Mouse (Mus musculus): Measurements from ENCODE around the gene Mybphl. TPM values are rescaled to one million over a fixed set of nuclear protein-coding genes. Genes with fewer than 3 reads are reported as not detected.

The Mybphl gene
- polyA plus RNA-seq, 1 experiment: not detected

DNA sequence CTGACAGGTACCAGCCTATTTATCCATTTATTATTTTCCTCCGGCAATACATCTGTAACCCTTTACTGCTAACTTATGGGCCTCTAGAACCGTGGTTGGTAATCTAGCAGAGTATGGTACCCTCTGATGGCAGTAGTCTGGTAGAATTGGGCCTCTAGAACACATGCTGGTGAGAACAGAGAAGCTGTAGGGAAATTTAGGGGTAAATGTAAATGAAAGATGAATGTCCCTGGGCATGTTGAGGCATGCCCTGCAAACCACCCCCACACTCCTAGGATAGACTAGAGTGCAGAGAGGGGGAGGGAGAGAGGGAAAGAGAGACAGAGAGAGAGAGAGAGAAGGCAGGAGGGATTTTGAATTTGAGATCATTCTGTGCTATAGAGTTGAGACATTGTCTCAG, 19.7 kb downstream of the Mybphl start:
- H3K4me3 ChIP-seq (ENCODE audit: insufficient read depth, low read depth, low read length): no peak overlapping the region
- no peak overlapping the region for H3K27ac ChIP-seq (replicated peaks; ENCODE audit: low read depth, low read length)
- H3K4me1 ChIP-seq (ENCODE audit: control insufficient read depth, insufficient read depth, insufficient read length, low read length): 0 out of 2 replicates have a peak, but pooled peaks cover 2% of the 10 kb centered on the region

DNA sequence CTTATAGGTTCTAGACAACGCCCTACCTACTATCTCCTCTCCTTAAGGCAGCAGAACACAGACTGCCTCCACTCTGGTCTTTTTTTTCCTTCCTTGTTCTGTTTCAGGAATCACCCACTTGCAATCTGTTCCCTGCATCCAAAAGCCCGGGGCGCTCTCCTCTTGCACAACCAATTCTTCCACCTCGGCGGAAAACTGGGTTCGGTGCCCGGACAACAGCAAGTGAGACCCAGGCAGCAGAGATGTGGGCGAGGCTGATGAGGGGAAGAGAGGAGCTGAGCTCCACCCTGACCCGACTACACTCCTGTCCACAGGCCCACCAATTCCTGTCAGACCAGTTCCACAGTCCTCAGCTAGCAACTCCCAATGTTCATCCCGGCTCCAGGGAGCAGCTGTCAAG, 21.5 kb downstream of the Mybphl start:
- Histone ChIP-seq H3K4me3 (ENCODE audit: insufficient read depth, low read depth, low read length) (no peak overlapping the region), H3K4me1 (ENCODE audit: control insufficient read depth, insufficient read depth, insufficient read length, low read length) (0 out of 2 replicates have a peak, but pooled peaks cover 2% of the 10 kb centered on the region), H3K27ac (replicated peaks; ENCODE audit: low read depth, low read length) (no peak overlapping the region)

DNA sequence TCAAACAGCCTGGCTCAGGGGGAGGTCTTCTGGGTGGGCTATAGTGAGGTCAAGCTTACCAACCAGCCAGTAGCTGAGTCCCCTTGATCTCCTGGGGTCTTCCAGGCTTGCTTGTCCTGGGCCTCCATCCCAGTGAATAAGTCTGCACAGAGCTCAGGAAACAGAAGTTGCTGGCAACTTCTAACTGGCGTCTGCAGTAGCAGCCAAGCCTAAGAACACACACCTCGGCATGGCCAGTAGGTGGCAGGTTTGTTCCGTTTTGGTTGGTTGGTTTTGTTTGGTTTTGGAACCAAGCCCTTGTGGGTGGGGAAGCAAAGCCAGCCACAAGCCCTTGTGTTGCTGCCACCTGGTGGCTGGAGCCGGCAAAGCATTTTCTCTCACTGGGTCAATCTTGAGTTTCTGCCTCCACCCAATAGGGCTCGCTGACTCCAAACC, 24.4 kb downstream of the Mybphl start:
- H3K4me3 ChIP-seq (ENCODE audit: insufficient read depth, low read depth, low read length): no peak overlapping the region
- no peak overlapping the region for H3K27ac ChIP-seq (replicated peaks; ENCODE audit: low read depth, low read length)
- H3K4me1 ChIP-seq (ENCODE audit: control insufficient read depth, insufficient read depth, insufficient read length, low read length): no peaks in the 10 kb centered on the region

DNA sequence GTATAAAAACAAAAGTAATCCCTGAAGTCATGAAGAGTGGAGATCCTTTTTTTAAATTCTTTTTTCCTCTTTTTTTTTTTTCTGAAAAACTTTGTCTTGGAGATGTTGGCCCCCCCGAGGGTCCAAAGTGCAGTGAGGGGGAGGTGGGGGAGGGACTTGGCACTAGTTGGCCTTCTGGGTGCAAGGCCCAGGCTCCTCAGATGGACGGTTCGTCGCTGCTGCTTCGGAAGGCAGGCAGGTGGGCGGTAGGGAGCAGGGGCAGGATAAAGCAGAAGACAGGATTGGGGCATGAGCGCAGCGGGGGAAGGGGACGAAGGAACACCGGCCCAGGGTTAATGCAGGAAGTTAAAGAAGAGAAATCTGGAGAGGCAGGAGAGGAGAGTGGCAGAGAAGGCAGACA, 27.6 kb downstream of the Mybphl start:
- no peak overlapping the region for H3K27ac ChIP-seq (replicated peaks; ENCODE audit: low read depth, low read length)

DNA sequence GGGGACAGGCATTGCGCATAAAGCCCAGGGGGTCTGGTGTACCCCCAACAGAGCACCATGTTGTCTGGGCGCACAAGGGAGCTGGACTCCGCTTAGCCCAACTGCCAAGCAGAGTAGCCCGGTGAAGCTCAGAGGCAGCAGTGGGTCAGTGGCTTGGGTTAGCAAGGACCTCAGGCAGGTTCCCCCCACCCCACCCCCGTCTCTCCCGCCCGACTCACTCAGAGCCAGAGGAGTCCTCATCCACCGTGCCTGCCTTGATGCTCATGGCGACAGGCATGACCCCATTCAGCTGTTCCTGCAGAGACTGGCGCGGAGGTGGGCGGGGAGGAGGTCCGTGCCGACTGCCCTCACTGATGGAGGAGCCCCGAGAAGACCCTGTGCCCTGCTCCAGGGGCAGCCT, 28.1 kb downstream of the Mybphl start:
- Histone ChIP-seq H3K4me1 (ENCODE audit: control insufficient read depth, insufficient read depth, insufficient read length, low read length) (no peaks in the 10 kb centered on the region), H3K4me3 (ENCODE audit: insufficient read depth, low read depth, low read length) (no peak overlapping the region), H3K27ac (replicated peaks; ENCODE audit: low read depth, low read length) (no peak overlapping the region)

More for the DNA sequence above, 27.6 kb downstream of the Mybphl start:
- no peak overlapping the region for H3K4me3 ChIP-seq (ENCODE audit: insufficient read depth, low read depth, low read length)
- H3K4me1 ChIP-seq (ENCODE audit: control insufficient read depth, insufficient read depth, insufficient read length, low read length): no peaks in the 10 kb centered on the region

DNA sequence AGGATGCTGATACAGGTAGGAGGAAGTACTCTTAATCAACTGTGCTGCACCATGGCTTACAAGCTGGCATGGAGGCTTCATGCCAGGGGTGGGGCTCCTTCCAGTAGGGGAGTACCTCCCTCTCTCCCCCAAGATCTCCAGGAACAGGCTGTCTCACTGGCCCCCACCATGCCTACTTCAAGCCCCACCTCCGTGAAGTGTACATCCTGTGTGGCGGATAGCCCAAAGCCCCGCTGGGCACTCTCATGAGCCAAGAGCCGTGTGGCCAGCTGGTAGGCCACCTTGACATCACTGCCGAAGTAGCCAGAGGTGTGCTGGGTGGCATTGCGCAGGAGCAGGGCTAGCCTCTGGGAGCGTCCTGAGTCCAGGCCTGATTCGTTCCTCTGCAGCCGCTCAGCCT, 33.6 kb downstream of the Mybphl start:
- Histone ChIP-seq H3K27ac (replicated peaks; ENCODE audit: low read depth, low read length) (no peak overlapping the region), H3K4me1 (ENCODE audit: control insufficient read depth, insufficient read depth, insufficient read length, low read length) (no peaks in the 10 kb centered on the region)

DNA sequence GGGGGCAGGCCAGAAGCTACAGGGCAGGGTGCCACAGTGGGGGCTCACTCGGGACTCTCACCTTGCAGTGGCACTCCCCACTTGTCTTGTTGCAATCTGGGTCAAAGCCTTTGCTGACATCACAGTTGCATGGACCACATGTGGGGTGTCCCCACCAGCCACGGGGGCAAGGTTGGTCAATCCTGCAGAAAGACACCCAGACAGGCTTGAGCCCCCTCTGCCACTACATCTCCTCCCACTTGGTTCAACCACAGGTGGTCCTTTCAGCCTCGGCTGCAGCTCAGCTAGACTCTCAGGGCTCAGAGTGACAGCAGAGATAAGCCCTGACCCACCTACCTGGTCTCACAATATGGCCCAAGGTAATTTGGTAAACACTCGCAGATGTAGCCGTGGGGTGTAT, 35.7 kb downstream of the Mybphl start:
- H3K4me3 ChIP-seq (ENCODE audit: insufficient read depth, low read depth, low read length): no peak overlapping the region
- H3K27ac ChIP-seq (replicated peaks; ENCODE audit: low read depth, low read length): no peak overlapping the region
- no peaks in the 10 kb centered on the region for H3K4me1 ChIP-seq (ENCODE audit: control insufficient read depth, insufficient read depth, insufficient read length, low read length)

More for the DNA sequence above, 33.6 kb downstream of the Mybphl start:
- H3K4me3 ChIP-seq (ENCODE audit: insufficient read depth, low read depth, low read length): no peak overlapping the region

DNA sequence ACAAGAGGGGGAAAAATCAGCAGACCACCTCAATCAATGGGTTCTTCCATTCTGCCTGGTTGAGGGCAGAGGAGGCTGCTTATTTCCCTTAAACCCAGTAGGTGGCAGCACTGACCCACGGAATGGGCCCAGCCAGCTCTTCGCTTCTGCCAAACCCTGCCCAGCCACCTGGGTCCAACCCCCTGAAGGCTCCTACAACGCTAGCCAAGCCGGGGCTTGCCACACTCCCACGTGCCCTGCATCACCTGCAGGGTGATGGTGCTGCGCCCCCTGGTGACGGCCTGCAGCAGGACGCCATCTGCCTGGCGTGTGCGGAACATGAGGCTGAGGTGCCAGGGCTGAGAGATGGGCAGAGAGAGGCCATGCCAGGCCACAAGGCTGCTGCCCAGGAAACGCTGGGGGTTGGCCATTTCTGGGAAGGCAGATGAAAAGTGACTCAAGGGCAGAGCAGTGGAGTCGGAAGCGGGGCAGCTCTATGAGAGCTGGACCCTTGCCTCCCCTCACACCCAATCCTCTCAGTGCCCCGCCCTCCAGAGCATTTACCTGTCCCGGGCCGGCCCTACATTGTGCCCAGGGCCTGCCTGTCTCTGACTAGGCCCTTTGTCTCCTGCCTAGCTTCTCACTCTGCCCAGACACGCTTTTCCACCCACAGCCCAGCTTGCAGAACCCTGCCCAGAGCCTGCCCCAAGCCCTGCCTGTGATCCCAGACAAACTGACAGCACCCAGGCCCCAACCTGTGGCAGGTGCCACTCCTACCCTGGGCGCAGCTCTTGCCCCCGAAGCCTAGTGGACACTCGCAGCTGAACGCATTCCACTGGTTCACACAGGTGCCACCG, 37.2 kb downstream of the Mybphl start:
- no peaks in the 10 kb centered on the region for H3K4me1 ChIP-seq (ENCODE audit: control insufficient read depth, insufficient read depth, insufficient read length, low read length)
- no peak overlapping the region for H3K27ac ChIP-seq (replicated peaks; ENCODE audit: low read depth, low read length)
- H3K4me3 ChIP-seq (ENCODE audit: insufficient read depth, low read depth, low read length): no peak overlapping the region

DNA sequence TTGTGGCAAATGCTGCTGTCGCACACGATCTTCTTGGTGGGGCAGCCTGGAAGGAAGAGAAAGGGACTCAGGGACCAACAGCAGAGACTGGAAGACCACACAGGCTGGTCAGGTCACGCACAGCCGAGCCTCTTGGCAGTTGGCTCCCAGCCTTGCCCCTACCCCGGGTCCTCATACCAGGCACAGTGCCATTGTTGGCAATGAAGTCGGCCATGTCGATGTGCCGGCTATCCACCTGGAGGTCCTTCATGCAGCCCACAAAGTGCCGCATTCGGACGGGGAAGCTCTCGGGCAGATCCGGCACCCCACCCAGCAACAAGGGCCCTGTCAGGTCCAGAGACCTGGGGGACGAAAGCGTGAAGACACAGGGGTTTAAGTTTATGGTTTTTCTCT, 37.8 kb downstream of the Mybphl start:
- Histone ChIP-seq H3K4me1 (ENCODE audit: control insufficient read depth, insufficient read depth, insufficient read length, low read length) (no peaks in the 10 kb centered on the region), H3K27ac (replicated peaks; ENCODE audit: low read depth, low read length) (no peak overlapping the region), H3K4me3 (ENCODE audit: insufficient read depth, low read depth, low read length) (no peak overlapping the region)

DNA sequence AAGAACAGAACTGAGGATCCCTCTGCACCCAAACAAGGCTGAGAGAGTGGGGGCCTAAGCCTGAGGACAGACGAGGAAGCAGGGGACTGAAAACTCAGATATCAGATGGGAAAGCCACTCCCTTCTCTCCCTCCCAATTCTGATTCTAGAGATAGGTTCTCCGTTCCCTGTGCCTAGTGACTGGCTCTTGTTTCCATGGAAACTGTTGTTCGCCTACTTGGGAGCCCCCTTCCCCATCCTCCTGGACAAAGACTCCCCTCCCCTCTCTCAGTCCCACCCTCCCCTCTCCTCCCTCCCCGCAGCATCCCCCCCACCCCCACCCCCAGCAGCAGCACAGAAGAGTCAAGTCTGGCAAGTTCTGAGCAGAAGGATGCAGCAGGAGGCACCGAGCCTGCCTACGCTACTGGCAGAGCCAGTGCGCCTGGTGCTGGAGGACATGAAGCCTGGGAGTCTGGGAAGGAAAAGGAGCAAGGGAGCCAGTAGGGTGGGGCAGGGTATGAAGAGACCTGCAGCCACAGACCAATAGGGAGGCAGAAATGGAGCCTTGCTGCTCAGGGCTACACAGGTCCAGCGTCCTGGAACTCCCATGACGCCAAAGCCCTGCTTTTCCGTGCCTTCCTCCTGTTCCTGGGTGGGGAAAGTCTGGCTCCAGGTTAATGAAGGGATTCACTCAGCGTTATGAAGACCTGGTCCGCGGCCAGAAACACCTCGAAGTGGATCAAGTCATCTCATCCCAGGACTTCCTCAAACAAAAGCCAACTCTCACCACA, 41.0 kb downstream of the Mybphl start:
- H3K4me3 ChIP-seq (ENCODE audit: insufficient read depth, low read depth, low read length): no peak overlapping the region
- no peaks in the 10 kb centered on the region for H3K4me1 ChIP-seq (ENCODE audit: control insufficient read depth, insufficient read depth, insufficient read length, low read length)
- no peak overlapping the region for H3K27ac ChIP-seq (replicated peaks; ENCODE audit: low read depth, low read length)

DNA sequence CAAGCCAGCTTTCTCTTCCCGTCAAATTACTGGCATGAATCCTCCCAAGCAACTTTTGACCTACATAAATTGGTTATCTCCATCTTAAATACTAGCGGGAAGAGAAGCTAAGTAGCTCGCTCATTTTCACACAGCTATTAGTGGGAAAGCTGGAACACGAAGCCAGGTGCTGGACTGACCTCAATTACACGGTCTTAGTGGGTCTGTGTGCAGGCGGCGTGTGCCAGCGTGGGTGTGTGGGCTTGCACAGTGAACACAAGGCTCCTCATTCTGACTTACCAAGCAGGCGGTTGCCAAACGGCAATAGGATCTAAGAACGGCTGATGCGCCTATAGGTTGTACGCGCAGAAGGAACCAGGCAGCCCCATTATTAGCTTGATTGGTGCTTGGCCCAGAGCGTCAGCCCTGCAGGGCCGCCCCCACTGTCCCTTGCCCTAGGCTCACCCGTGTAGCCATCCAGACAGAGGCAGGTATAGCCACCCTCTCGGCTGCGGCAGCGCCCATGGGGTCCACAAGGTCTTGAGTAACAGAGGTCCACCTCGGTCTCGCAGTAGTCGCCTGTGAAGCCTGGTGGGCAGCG, 41.7 kb downstream of the Mybphl start:
- no peaks in the 10 kb centered on the region for H3K4me1 ChIP-seq (ENCODE audit: control insufficient read depth, insufficient read depth, insufficient read length, low read length)
- no peak overlapping the region for H3K4me3 ChIP-seq (ENCODE audit: insufficient read depth, low read depth, low read length)
- no peak overlapping the region for H3K27ac ChIP-seq (replicated peaks; ENCODE audit: low read depth, low read length)

DNA sequence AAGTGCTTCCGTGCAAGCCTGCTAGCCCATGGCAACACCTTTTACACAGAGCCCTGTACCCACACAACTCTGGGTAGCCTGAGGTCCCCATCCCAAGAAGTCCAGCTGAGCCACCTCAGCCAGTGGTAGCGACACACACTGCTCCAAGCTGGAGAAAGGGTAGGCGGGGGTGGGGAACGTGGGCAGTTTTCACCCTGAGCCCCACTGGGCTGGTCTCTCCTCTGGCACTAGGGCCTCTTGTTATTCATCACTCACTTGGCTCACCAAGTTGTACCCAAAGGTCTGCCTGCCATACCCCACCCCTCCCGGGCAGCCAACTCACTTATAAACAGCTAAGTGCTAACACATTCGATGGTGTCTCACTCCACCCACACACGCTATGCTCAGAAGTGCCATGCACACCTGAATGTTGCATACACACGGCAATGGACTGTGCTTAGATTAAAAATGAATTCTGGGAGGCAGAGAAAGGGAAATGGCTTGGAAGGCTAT, 43.9 kb downstream of the Mybphl start:
- H3K4me3 ChIP-seq (ENCODE audit: insufficient read depth, low read depth, low read length): no peak overlapping the region
- H3K27ac ChIP-seq (replicated peaks; ENCODE audit: low read depth, low read length): no peak overlapping the region
- no peaks in the 10 kb centered on the region for H3K4me1 ChIP-seq (ENCODE audit: control insufficient read depth, insufficient read depth, insufficient read length, low read length)

DNA sequence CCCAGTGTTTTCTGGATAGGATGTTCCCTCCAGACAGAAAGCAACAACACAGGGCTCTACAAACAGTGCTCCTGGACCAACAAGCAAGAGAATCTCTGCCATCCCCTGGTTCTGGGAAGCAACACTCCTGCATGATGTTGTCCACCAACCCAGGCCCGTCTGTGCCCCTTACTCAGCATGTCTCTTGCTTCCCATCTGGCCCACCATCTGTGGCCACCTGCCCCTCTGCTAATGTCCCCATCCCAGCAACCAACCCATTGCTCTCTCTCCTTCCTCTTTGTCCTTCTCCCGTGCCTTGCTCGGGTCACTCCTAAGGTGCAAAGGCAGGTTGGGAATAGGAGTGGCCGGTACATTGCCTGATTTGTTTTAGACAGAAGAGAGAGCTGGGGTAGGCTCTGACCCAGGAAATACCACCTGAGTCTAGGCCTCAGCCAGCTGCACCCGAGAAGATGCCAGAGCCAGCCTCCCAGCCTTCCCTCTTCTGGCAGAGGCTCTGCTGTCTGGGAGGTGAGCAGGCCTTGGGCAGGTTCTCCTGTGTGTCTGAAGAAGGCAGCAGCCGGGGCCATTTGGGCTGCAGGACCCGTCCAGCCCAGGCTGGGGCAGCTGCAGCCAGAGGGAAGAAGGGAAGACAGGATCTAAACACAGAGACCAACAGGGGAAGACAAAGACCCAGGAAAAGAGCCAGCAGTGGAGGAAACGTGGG, 45.1 kb downstream of the Mybphl start:
- H3K27ac ChIP-seq (replicated peaks; ENCODE audit: low read depth, low read length): no peak overlapping the region
- H3K4me1 ChIP-seq (ENCODE audit: control insufficient read depth, insufficient read depth, insufficient read length, low read length): no peaks in the 10 kb centered on the region
- H3K4me3 ChIP-seq (ENCODE audit: insufficient read depth, low read depth, low read length): no peak overlapping the region

DNA sequence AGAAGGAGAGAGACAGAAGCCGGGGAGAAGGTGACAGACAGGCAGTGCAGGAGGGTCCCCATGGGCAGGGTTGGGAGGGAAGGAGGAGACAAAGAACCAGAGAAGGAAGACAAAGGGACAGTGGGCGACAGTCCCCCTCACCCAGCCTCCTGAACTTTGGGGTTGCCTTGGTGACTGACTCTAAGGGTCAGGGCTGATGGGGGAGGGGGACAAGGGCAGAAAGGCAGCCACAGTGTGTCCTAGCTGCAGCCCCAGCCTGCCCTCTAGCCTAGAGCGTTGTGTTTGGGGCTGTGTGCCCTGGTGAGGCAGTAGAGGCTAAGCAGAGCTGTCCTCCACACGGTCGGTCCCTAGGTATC, 45.6 kb downstream of the Mybphl start:
- H3K27ac ChIP-seq (replicated peaks; ENCODE audit: low read depth, low read length): no peak overlapping the region
- H3K4me1 ChIP-seq (ENCODE audit: control insufficient read depth, insufficient read depth, insufficient read length, low read length): no peaks in the 10 kb centered on the region; the same call in 1 of the 2 replicates
- H3K4me3 ChIP-seq (ENCODE audit: insufficient read depth, low read depth, low read length): no peak overlapping the region

Measured in brown adipose tissue, adult 24 weeks (tissue).